Mouse (Mus musculus) hindbrain, embryonic 14.5 days (tissue): ENCODE measurements around the gene P4hb. TPM values are rescaled to one million over a fixed set of nuclear protein-coding genes. Genes with fewer than 3 reads are reported as not detected.

ENCODE experiments used
- ATAC-seq: fragments of 200-750 bp; cut with Nextera tagmentation; 2 replicates; pipeline ENCODE4 v1.8.0; 2017; ENCODE audit warnings: moderate number of reproducible peaks, mild to moderate bottlenecking, moderate TSS enrichment, moderate library complexity; ENCODE audit not compliant: low FRiP score
- DNase-seq: peaks from one replicate; pipeline ENCODE4 v3.0.0-alpha.2; 2015; ENCODE audit warnings: low spot score
- H3K27ac ChIP-seq: fragments of 300-500 bp; sonication (generic); 2 replicates; pipeline ENCODE4 v1.5.1; 2014; ENCODE audit warnings: mild to moderate bottlenecking, moderate library complexity
- H3K27me3 ChIP-seq: fragments of 300-500 bp; sonication (generic); 2 replicates; pipeline ENCODE4 v1.6.1; 2014; ENCODE audit warnings: mild to moderate bottlenecking, low read length, mixed read lengths; ENCODE audit not compliant: control insufficient read depth, insufficient read depth
- H3K36me3 ChIP-seq: fragments of 300-500 bp; sonication (generic); replicated peaks from 2 replicates; pipeline ENCODE4 v1.6.1; 2014; ENCODE audit not compliant: control insufficient read depth, insufficient read depth
- H3K4me1 ChIP-seq: fragments of 300-500 bp; sonication (generic); replicated peaks from 2 replicates; pipeline ENCODE4 v1.6.1; 2014; ENCODE audit warnings: antibody characterized with exemption, low read length, mixed read lengths; ENCODE audit not compliant: control insufficient read depth, insufficient read depth
- H3K4me2 ChIP-seq: fragments of 300-500 bp; sonication (generic); replicated peaks from 2 replicates; pipeline ENCODE4 v1.6.1; 2014; ENCODE audit warnings: mild to moderate bottlenecking, moderate library complexity
- H3K4me3 ChIP-seq: fragments of 300-500 bp; sonication (generic); replicated peaks from 2 replicates; pipeline ENCODE4 v1.5.1; 2014; ENCODE audit warnings: mild to moderate bottlenecking, low read length
- H3K9ac ChIP-seq: fragments of 300-500 bp; sonication (generic); 2 replicates; pipeline ENCODE4 v1.6.1; 2014
- H3K9me3 ChIP-seq: fragments of 300-500 bp; sonication (generic); 2 replicates; pipeline ENCODE4 v1.6.1; 2016; ENCODE audit warnings: low read length; ENCODE audit not compliant: control insufficient read depth
- WGBS: fragments of 180-500 bp; shearing (Covaris S2); extraction: QIAGEN DNeasy Blood & Tissue Kit; methylation state at CpG from one replicate; pipeline ENCODE4 v1.1.7; 2014; 5-methylcytosine and 5-hydroxymethylcytosine counted together
- polyA plus RNA-seq: library from polyadenylated mRNA; unstranded; fragments of >200 nt; fragmentation: Nextera tagmentation; extraction: Ambion mirVana; gene quantifications from 2 replicates; pipeline ENCODE4 v1.2.1, GENCODE M21; 2014

Gene P4hb
- polyA plus RNA-seq, 1 experiment from 2014 or later = 295 TPM

- peaks cover 18% of the 10 kb centered on the region for H3K4me1 ChIP-seq
- no peak overlapping the region for H3K4me3 ChIP-seq
- peaks cover 70% of the 10 kb centered on the region for H3K36me3 ChIP-seq
- no peak for ATAC-seq
- 0 out of 2 replicates have a peak, but pooled peaks cover 6% of the 10 kb centered on the region for H3K27me3 ChIP-seq
- no peaks in the 10 kb centered on the region for H3K9me3 ChIP-seq
- DNase-seq = no peak
- no peak overlapping the region for H3K9ac ChIP-seq
- 69% methylated on average over 8 of the region's 8 CpGs for WGBS
- H3K4me2 ChIP-seq = no peak overlapping the region
- H3K27ac ChIP-seq = no peak overlapping the region
These were observed 40.9 kb upstream of the P4hb start for GRCm38 (mm10) chr11:120613976-120614375.

- ATAC-seq = no peak
- no peak for DNase-seq
- 86% methylated on average over 10 of the region's 10 CpGs for WGBS
- Histone ChIP-seq H3K27ac (no peak overlapping the region), H3K9ac (no peak overlapping the region), H3K4me3 (no peak overlapping the region), H3K36me3 (peaks cover 66% of the 10 kb centered on the region), H3K27me3 (0 out of 2 replicates have a peak, but pooled peaks cover 6% of the 10 kb centered on the region), H3K4me2 (no peak overlapping the region), H3K4me1 (peaks cover 18% of the 10 kb centered on the region), H3K9me3 (no peaks in the 10 kb centered on the region)
These were observed 40.5 kb upstream of the P4hb start for GRCm38 (mm10) chr11:120613481-120613972.

- peaks cover 18% of the 10 kb centered on the region for H3K4me1 ChIP-seq
- DNase-seq (peak; percentile 65), ATAC-seq (no peak)
- no peak overlapping the region for H3K4me3 ChIP-seq
- WGBS = 56% methylated on average over 6 of the region's 6 CpGs
- H3K9me3 ChIP-seq = no peaks in the 10 kb centered on the region
- peaks cover 62% of the 10 kb centered on the region for H3K36me3 ChIP-seq
- H3K9ac ChIP-seq = no peak overlapping the region
- H3K27ac ChIP-seq = no peak overlapping the region
- H3K4me2 ChIP-seq = no peak overlapping the region
- 0 out of 2 replicates have a peak, but pooled peaks cover 6% of the 10 kb centered on the region for H3K27me3 ChIP-seq
These were observed 39.7 kb upstream of the P4hb start for GRCm38 (mm10) chr11:120612763-120613162.

- Histone ChIP-seq H3K4me1 (peaks cover 1% of the 10 kb centered on the region; the same call in 1 of the 2 replicates), H3K27me3 (0 out of 2 replicates have a peak, but pooled peaks cover 6% of the 10 kb centered on the region), H3K9me3 (no peaks in the 10 kb centered on the region), H3K9ac (no peak overlapping the region), H3K27ac (no peak overlapping the region), H3K4me2 (no peak overlapping the region), H3K36me3 (peaks cover 74% of the 10 kb centered on the region), H3K4me3 (no peak overlapping the region)
- no peak for ATAC-seq
- WGBS = 80% methylated on average over 9 of the region's 9 CpGs
- DNase-seq = no peak
These were observed 37.5 kb upstream of the P4hb start for GRCm38 (mm10) chr11:120610477-120611046.

GRCm38 (mm10) chr11:120609250-120609649 is 36.2 kb upstream of the P4hb start:
- Histone ChIP-seq H3K9me3 (no peaks in the 10 kb centered on the region), H3K36me3 (peaks cover 81% of the 10 kb centered on the region), H3K4me2 (no peak overlapping the region), H3K27me3 (0 out of 2 replicates have a peak, but pooled peaks cover 6% of the 10 kb centered on the region), H3K27ac (no peak overlapping the region), H3K4me3 (no peak overlapping the region), H3K9ac (no peak overlapping the region), H3K4me1 (no peaks in the 10 kb centered on the region; the same call in 1 of the 2 replicates)
- DNase-seq (no peak), ATAC-seq (no peak)
- 30% methylated on average over 8 of the region's 8 CpGs for WGBS

- H3K9ac ChIP-seq = peak within 1 kb of the TSS; percentile 16; the same call in 1 of the 2 replicates
- ATAC-seq = no peak
- no peak within 1 kb of the TSS for H3K27ac ChIP-seq
- no peaks in the 10 kb centered on the region for H3K9me3 ChIP-seq
- WGBS = 7% methylated on average over 45 of the region's 45 CpGs
- DNase-seq = no peak
- H3K4me1 ChIP-seq = no peaks in the 10 kb centered on the region; the same call in 1 of the 2 replicates
- 0 out of 2 replicates have a peak, but pooled peaks cover 6% of the 10 kb centered on the region for H3K27me3 ChIP-seq
- H3K4me2 ChIP-seq = peak within 1 kb of the TSS; percentile 38
- H3K36me3 ChIP-seq = peaks cover 81% of the 10 kb centered on the region
- 0 out of 2 replicates have a peak within 1 kb of the TSS, but pooled peaks have one; percentile 5 for H3K4me3 ChIP-seq
These were observed 35.4 kb upstream of the P4hb start, which contains the start of gene Npb for GRCm38 (mm10) chr11:120608241-120609034. Gene Npb (plus strand): TSS chr11:120608477.

- no peak for DNase-seq
- Histone ChIP-seq H3K4me1 (no peaks in the 10 kb centered on the region; the same call in 1 of the 2 replicates), H3K36me3 (peaks cover 81% of the 10 kb centered on the region), H3K27ac (no peak overlapping the region), H3K9me3 (no peaks in the 10 kb centered on the region), H3K27me3 (0 out of 2 replicates have a peak, but pooled peaks cover 6% of the 10 kb centered on the region), H3K4me2 (no peak overlapping the region), H3K4me3 (no peak overlapping the region), H3K9ac (no peak overlapping the region)
- ATAC-seq = no peak
- WGBS = 66% methylated on average over 4 of the region's 4 CpGs
These were observed 33.7 kb upstream of the P4hb start for GRCm38 (mm10) chr11:120606764-120607163.

- H3K4me2 ChIP-seq = no peak overlapping the region
- no peaks in the 10 kb centered on the region for H3K9me3 ChIP-seq
- peaks cover 79% of the 10 kb centered on the region for H3K36me3 ChIP-seq
- 0 out of 2 replicates have a peak, but pooled peaks cover 6% of the 10 kb centered on the region for H3K27me3 ChIP-seq
- ATAC-seq = no peak
- 91% methylated on average over 7 of the region's 7 CpGs for WGBS
- no peak overlapping the region for H3K9ac ChIP-seq
- no peak for DNase-seq
- H3K27ac ChIP-seq = no peak overlapping the region
- no peaks in the 10 kb centered on the region; the same call in 1 of the 2 replicates for H3K4me1 ChIP-seq
- no peak overlapping the region for H3K4me3 ChIP-seq
These were observed 32.6 kb upstream of the P4hb start for GRCm38 (mm10) chr11:120605667-120606066.

- H3K4me2 ChIP-seq = no peak overlapping the region
- H3K4me1 ChIP-seq = peaks cover 8% of the 10 kb centered on the region
- 88% methylated on average over 2 of the region's 2 CpGs for WGBS
- DNase-seq (no peak), ATAC-seq (no peak)
- peaks cover 70% of the 10 kb centered on the region for H3K36me3 ChIP-seq
- H3K27me3 ChIP-seq = no peaks in the 10 kb centered on the region
- H3K9me3 ChIP-seq = no peaks in the 10 kb centered on the region
- H3K9ac ChIP-seq = no peak overlapping the region
- H3K27ac ChIP-seq = no peak overlapping the region
- H3K4me3 ChIP-seq = no peak overlapping the region
These were observed 30.5 kb upstream of the P4hb start for GRCm38 (mm10) chr11:120603545-120603944.
